Mouse (Mus musculus) lung, adult 2 months (tissue): ENCODE data around the gene Tmem116.

Source experiments
- CTCF ChIP-seq: fragments of 200-500 bp; IDR thresholded peaks from 2 replicates; pipeline ENCODE4 v1.5.1; 2011; ENCODE audit warnings: mild to moderate bottlenecking, low read length, control low read depth; ENCODE audit not compliant: insufficient read depth
- POLR2A ChIP-seq: fragments of 200-500 bp; IDR thresholded peaks from 2 replicates; pipeline ENCODE4 v1.6.1; 2011; ENCODE audit warnings: low read depth, mild to moderate bottlenecking, control low read depth, low read length, borderline replicate concordance; ENCODE audit errors: extremely low read depth

DNA sequence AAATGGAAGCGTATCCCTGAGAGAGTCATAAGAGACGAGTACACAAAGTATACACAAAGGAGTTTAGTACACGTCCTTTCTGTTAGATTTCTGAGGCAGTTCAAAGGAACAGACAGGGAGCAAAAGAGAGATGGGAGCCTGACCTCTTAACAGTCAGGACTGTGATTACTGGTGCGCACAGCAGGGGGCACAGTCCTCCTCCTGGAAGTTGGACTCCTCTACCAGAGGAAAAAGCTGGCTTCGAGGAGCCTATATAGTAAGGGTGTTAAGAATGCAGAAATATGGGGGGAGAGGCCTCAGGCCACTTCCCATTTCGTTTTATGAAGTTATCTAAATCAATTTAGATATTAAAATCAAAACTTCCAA is 94.8 kb downstream of the Tmem116 start:
- TF ChIP-seq CTCF (peak; percentile 70), POLR2A (no peak)
